In the genomic region with DNA sequence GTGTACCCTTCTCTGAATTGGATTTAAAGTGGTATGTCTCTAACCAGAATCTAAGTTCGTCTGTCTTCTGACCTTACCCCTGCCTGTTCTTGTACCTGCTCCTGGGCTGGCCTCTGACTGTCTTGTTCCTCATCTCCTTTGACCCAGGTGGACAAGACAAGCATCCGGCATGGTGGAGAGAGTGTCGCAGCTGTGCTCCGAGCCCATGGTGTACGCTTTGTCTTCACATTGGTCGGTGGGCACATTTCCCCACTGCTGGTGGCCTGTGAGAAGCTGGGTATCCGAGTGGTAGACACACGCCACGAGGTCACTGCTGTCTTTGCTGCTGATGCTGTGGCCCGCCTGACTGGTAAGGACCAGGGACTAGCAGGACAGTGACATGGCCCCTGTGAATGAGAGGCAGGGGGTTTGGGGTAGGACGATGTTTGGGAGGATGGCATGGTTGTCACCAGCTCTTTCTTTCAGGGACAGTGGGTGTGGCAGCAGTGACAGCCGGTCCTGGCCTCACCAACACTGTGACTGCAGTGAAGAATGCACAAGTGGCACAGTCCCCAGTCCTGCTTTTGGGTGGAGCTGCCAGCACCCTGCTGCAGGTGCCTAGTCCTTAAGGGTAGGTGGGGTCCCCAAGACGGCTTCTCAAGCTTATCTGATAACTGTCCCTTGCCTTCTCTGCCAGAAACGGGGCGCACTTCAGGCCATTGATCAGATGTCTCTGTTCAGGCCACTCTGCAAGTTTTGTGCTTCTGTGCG, we compare ENCODE assay signal across 19 mouse cellular contexts. TPM values are rescaled to one million over a fixed set of nuclear protein-coding genes. Genes with fewer than 3 reads are reported as not detected.
DNase-seq lines count a peak whose midpoint lies in the region; ATAC-seq lines count a peak whose summit lies in the region.
"Had no signal": no experiment of that assay in that cellular context is flagged by ENCODE, and none has a peak within 500 bp of the region (broad histone marks: within the 10 kb centered on the region; RNA-seq: fewer than 3 reads in every experiment).

No protein-coding gene starts in this region.

- peaks cover 33% of the 10 kb centered on the region for H3K36me3 ChIP-seq in heart, embryonic 16.5 days (ENCODE audit: control insufficient read depth, insufficient read depth)
- H3K36me3 ChIP-seq in heart, embryonic 11.5 days (ENCODE audit: control insufficient read depth, insufficient read depth, low read length) = peaks cover 11% of the 10 kb centered on the region

- no peak overlapping the region for H3K4me3 ChIP-seq in heart, embryonic 16.5 days (ENCODE audit: low read length)
- no peak overlapping the region for H3K4me3 ChIP-seq in heart, embryonic 11.5 days (ENCODE audit: low read depth, low read length)
- H3K4me3 ChIP-seq: forebrain, embryonic 12.5 days; hindbrain, embryonic 12.5 days; neural tube, embryonic 15.5 days had no signal

- peaks cover 14% of the 10 kb centered on the region for H3K4me1 ChIP-seq in heart, embryonic 16.5 days (ENCODE audit: control insufficient read depth, insufficient read depth, low read length)
- H3K4me1 ChIP-seq in heart, embryonic 11.5 days (ENCODE audit: control insufficient read depth, insufficient read depth, low read length) = peaks cover 9% of the 10 kb centered on the region; the same call in 1 of the 2 replicates

- peak; percentile 34 to 47 for DNase-seq in cerebellum, postnatal 14 days
- no peak for DNase-seq in cerebellum, postnatal 36 days
- peak; percentile 14 to 56 for DNase-seq in urinary bladder, postnatal 4 days (ENCODE audit: low spot score in 2 of 2)
- DNase-seq in urinary bladder, adult 18-20 months (ENCODE audit: low spot score in 2 of 2) = no peak
- DNase-seq in retina, embryonic 14.5 days (ENCODE audit: low spot score) = no peak
- DNase-seq: B cell, adult 2 months; gastrocnemius, adult 2 months; lung, adult 2 months; spleen, adult 18-20 months had no signal

- WGBS in heart, embryonic 16.5 days = 91% methylated on average over 16 of the region's 16 CpGs
- WGBS in heart, embryonic 11.5 days (ENCODE audit: insufficient replicate concordance) = 88% methylated on average over 16 of the region's 16 CpGs

- ATAC-seq in heart, embryonic 16.5 days (replicated peaks; ENCODE audit: extremely low read depth, insufficient read depth, low FRiP score) = no peak
- ATAC-seq in heart, embryonic 11.5 days (replicated peaks; ENCODE audit: insufficient number of reproducible peaks, low FRiP score, low TSS enrichment) = no peak
- ATAC-seq: midbrain, embryonic 16.5 days had no signal

- H3K4me2 ChIP-seq in heart, embryonic 16.5 days (ENCODE audit: low read depth, low read length) = no peak overlapping the region
- H3K4me2 ChIP-seq in heart, embryonic 11.5 days = no peak overlapping the region
- H3K4me2 ChIP-seq: hindbrain, embryonic 12.5 days had no signal

- peak overlapping the region; percentile 98 for H3K27ac ChIP-seq in heart, embryonic 16.5 days (ENCODE audit: low read length)
- H3K27ac ChIP-seq in heart, embryonic 11.5 days (ENCODE audit: low read depth, low read length) = no peak overlapping the region
- H3K27ac ChIP-seq: forebrain, embryonic 12.5 days; gastrocnemius, adult 2 months; hindbrain, embryonic 12.5 days; kidney, postnatal 0 days had no signal

- H3K9me3 ChIP-seq in heart, embryonic 16.5 days (replicated peaks; ENCODE audit: control insufficient read depth, low read length) = no peaks in the 10 kb centered on the region
- no peaks in the 10 kb centered on the region for H3K9me3 ChIP-seq in heart, embryonic 11.5 days (replicated peaks; ENCODE audit: control insufficient read depth, low read length)
- H3K9me3 ChIP-seq: forebrain, embryonic 12.5 days; hindbrain, embryonic 12.5 days; neural tube, embryonic 15.5 days had no signal

- peak overlapping the region; percentile 72; the same call in 1 of the 2 replicates for H3K9ac ChIP-seq in heart, embryonic 16.5 days (ENCODE audit: low read length)
- H3K9ac ChIP-seq in heart, embryonic 11.5 days (ENCODE audit: low read depth, low read length) = no peak overlapping the region
- H3K9ac ChIP-seq: forebrain, embryonic 12.5 days; neural tube, embryonic 15.5 days had no signal

- no peaks in the 10 kb centered on the region for H3K27me3 ChIP-seq in heart, embryonic 16.5 days (ENCODE audit: control insufficient read depth, insufficient read depth, low read length)
- no peaks in the 10 kb centered on the region for H3K27me3 ChIP-seq in heart, embryonic 11.5 days (ENCODE audit: control insufficient read depth, insufficient read depth, low read length)
- H3K27me3 ChIP-seq: forebrain, embryonic 12.5 days; hindbrain, embryonic 12.5 days; neural tube, embryonic 15.5 days had no signal

RNA-seq across cellular contexts. Expression of a gene that starts 2.5 kb away (rescaled TPM):
- polyA plus RNA-seq in heart, embryonic 16.5 days (2015; fragmentation: Nextera tagmentation; extraction: Ambion mirVana) = 94.5 and 96.4 TPM in 2 replicates
- 29.8 and 38.0 TPM in 2 replicates for polyA plus RNA-seq in heart, embryonic 11.5 days (2014; fragmentation: Nextera tagmentation; extraction: Ambion mirVana)

RNA-seq across cellular contexts. Expression of a gene that starts 15.2 kb away (rescaled TPM):
- polyA plus RNA-seq in heart, embryonic 16.5 days (2015; fragmentation: Nextera tagmentation; extraction: Ambion mirVana) = 10.8 and 12.2 TPM in 2 replicates
- polyA plus RNA-seq in heart, embryonic 11.5 days (2014; fragmentation: Nextera tagmentation; extraction: Ambion mirVana) = 15.7 and 17.9 TPM in 2 replicates

RNA-seq across cellular contexts. Expression of a gene that starts 41.3 kb away (rescaled TPM):
- not detected in 2 replicates for polyA plus RNA-seq in heart, embryonic 16.5 days (2015; fragmentation: Nextera tagmentation; extraction: Ambion mirVana)
- polyA plus RNA-seq in heart, embryonic 11.5 days (2014; fragmentation: Nextera tagmentation; extraction: Ambion mirVana) = not detected in 2 replicates
- polyA plus RNA-seq: embryonic facial prominence, embryonic 11.5 days; forebrain, embryonic 12.5 days; gonadal fat pad, adult 2 months; hindbrain, embryonic 12.5 days; kidney, postnatal 0 days; limb, embryonic 14.5 days; lung, adult 2 months; midbrain, embryonic 16.5 days; neural tube, embryonic 15.5 days had no signal

RNA-seq across cellular contexts. Expression of a gene that starts 59.4 kb away (rescaled TPM):
- not detected in 2 replicates for polyA plus RNA-seq in heart, embryonic 16.5 days (2015; fragmentation: Nextera tagmentation; extraction: Ambion mirVana)
- polyA plus RNA-seq in heart, embryonic 11.5 days (2014; fragmentation: Nextera tagmentation; extraction: Ambion mirVana) = not detected in 2 replicates
- polyA plus RNA-seq: embryonic facial prominence, embryonic 11.5 days; forebrain, embryonic 12.5 days; gonadal fat pad, adult 2 months; hindbrain, embryonic 12.5 days; kidney, postnatal 0 days; limb, embryonic 14.5 days; lung, adult 2 months; midbrain, embryonic 16.5 days; neural tube, embryonic 15.5 days had no signal

Comparison
In these comparisons a context has a peak if more than half of its experiments do, and no peak if none do; other contexts are left out.
1. DNase-seq: peak in cerebellum, postnatal 14 days (2 of 2) and urinary bladder, postnatal 4 days (2 of 2); none in cerebellum, postnatal 36 days (0 of 2), urinary bladder, adult 18-20 months (0 of 2) and retina, embryonic 14.5 days (single experiment).